Mouse (Mus musculus): ENCODE measurements around the gene Dlg3. TPM values are rescaled to one million over a fixed set of nuclear protein-coding genes. Genes with fewer than 3 reads are reported as not detected.

Gene Dlg3
- polyA plus RNA-seq (2014; fragmentation: Illumina TruSeq; extraction: RNeasy Lipid Tissue Mini Kit (QIAGEN cat#74804); ENCODE audit: low read depth, low replicate concordance): 57.2 TPM

GRCm38 (mm10) chrX:100767181-100767884 is at the start of gene Dlg3:
Dlg3 (plus strand) TSS chrX:100767722.

GRCm38 (mm10) chrX:100729665-100730188 is 37.8 kb upstream of the Dlg3 start, which contains the start of gene Gdpd2:
Gdpd2 (plus strand) TSS chrX:100729873.

Other genes with a start within 250 kb of the Dlg3 start
- not detected for gene Dgat2l6, start 242.9 kb upstream of the Dlg3 start, polyA plus RNA-seq (2014; fragmentation: Illumina TruSeq; extraction: RNeasy Lipid Tissue Mini Kit (QIAGEN cat#74804); ENCODE audit: low read depth, low replicate concordance)
- gene Awat1, start 195.5 kb upstream of the Dlg3 start, polyA plus RNA-seq (2014; fragmentation: Illumina TruSeq; extraction: RNeasy Lipid Tissue Mini Kit (QIAGEN cat#74804); ENCODE audit: low read depth, low replicate concordance): not detected
- gene P2ry4, start 172.9 kb upstream of the Dlg3 start, polyA plus RNA-seq (2014; fragmentation: Illumina TruSeq; extraction: RNeasy Lipid Tissue Mini Kit (QIAGEN cat#74804); ENCODE audit: low read depth, low replicate concordance): 8.7 TPM
- gene Arr3, start 162.2 kb upstream of the Dlg3 start, polyA plus RNA-seq (2014; fragmentation: Illumina TruSeq; extraction: RNeasy Lipid Tissue Mini Kit (QIAGEN cat#74804); ENCODE audit: low read depth, low replicate concordance): not detected
- 5.5 TPM for gene Kif4, start 142.0 kb upstream of the Dlg3 start, polyA plus RNA-seq (2014; fragmentation: Illumina TruSeq; extraction: RNeasy Lipid Tissue Mini Kit (QIAGEN cat#74804); ENCODE audit: low read depth, low replicate concordance)
- 65.1 TPM for gene Pdzd11, start 141.2 kb upstream of the Dlg3 start, polyA plus RNA-seq (2014; fragmentation: Illumina TruSeq; extraction: RNeasy Lipid Tissue Mini Kit (QIAGEN cat#74804); ENCODE audit: low read depth, low replicate concordance)
- 4.5 TPM for gene Gdpd2, start 37.8 kb upstream of the Dlg3 start, polyA plus RNA-seq (2014; fragmentation: Illumina TruSeq; extraction: RNeasy Lipid Tissue Mini Kit (QIAGEN cat#74804); ENCODE audit: low read depth, low replicate concordance)

All from sigmoid colon, adult 10 weeks (tissue).